Mouse (Mus musculus) forebrain, embryonic 10.5 days (tissue): ENCODE results near the gene Dapl1. TPM values are rescaled to one million over a fixed set of nuclear protein-coding genes. Genes with fewer than 3 reads are reported as not detected.

Experiments used
- DNase-seq: peaks from one replicate; pipeline ENCODE4 v3.0.0-alpha.2; 2017; ENCODE audit warnings: low spot score; ENCODE audit errors: extremely low spot score
- H3K27ac ChIP-seq: fragments of 300-500 bp; sonication (generic); 2 replicates; pipeline ENCODE4 v1.5.1; 2016; ENCODE audit warnings: mild to moderate bottlenecking
- H3K27me3 ChIP-seq: fragments of 300-500 bp; sonication (generic); 2 replicates; pipeline ENCODE4 v1.6.1; 2016; ENCODE audit warnings: mild to moderate bottlenecking; ENCODE audit not compliant: poor library complexity, severe bottlenecking
- H3K36me3 ChIP-seq: fragments of 300-500 bp; sonication (generic); replicated peaks from 2 replicates; pipeline ENCODE4 v1.6.1; 2016; ENCODE audit warnings: mild to moderate bottlenecking, moderate library complexity
- H3K4me1 ChIP-seq: fragments of 300-500 bp; sonication (generic); 2 replicates; pipeline ENCODE4 v1.6.1; 2016
- H3K4me3 ChIP-seq: fragments of 300-500 bp; sonication (generic); 2 replicates; pipeline ENCODE4 v1.5.1; 2016; ENCODE audit warnings: mild to moderate bottlenecking, moderate library complexity
- H3K9me3 ChIP-seq: fragments of 300-500 bp; sonication (generic); 2 replicates; pipeline ENCODE4 v1.6.1; 2016; ENCODE audit warnings: mild to moderate bottlenecking, moderate library complexity
- WGBS: fragments of 180-500 bp; shearing (Covaris S2); methylation state at CpG from one replicate; pipeline ENCODE4 v1.1.7; 2016; 5-methylcytosine and 5-hydroxymethylcytosine counted together
- polyA plus RNA-seq: library from polyadenylated mRNA; unstranded; fragments of >200 nt; fragmentation: Nextera tagmentation; extraction: Ambion mirVana; gene quantifications from 2 replicates; pipeline ENCODE4 v1.2.1, GENCODE M21; 2016

Dapl1 gene
- 1.2 and 1.9 TPM in 2 replicates for polyA plus RNA-seq

DNA sequence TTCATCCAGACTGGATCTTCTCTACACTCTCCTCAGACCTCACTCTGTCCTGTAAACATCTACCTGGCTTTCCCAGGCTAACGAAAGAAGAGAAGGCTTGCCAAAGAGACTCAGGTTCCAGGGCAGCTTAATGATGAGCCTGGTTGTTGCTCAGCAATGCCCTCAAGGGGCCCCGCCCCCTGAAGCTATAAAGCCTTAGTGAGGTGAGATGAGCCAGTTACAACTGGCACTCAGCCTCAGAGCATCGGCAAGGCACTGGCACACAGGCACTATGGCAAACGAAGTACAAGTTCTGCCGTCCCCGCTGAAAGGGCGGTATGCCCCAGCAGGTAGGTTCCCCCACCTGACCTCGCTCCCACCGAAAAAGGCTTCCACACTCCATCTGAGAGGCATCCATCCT lies at the start of gene Dapl1:
TSS of gene Dapl1 (plus strand) at position 216 of the 400 bp plus-strand sequence.
- WGBS = 76% methylated on average over 9 of the region's 9 CpGs
- H3K4me3 ChIP-seq = no peak within 1 kb of the TSS
- no peak for DNase-seq
- no peaks in the 10 kb centered on the region for H3K9me3 ChIP-seq
- H3K27me3 ChIP-seq = no peaks in the 10 kb centered on the region
- peaks cover 21% of the 10 kb centered on the region for H3K4me1 ChIP-seq
- 0 out of 2 replicates have a peak within 1 kb of the TSS, but pooled peaks have one; percentile 9 for H3K27ac ChIP-seq
- H3K36me3 ChIP-seq = no peaks in the 10 kb centered on the region

DNA sequence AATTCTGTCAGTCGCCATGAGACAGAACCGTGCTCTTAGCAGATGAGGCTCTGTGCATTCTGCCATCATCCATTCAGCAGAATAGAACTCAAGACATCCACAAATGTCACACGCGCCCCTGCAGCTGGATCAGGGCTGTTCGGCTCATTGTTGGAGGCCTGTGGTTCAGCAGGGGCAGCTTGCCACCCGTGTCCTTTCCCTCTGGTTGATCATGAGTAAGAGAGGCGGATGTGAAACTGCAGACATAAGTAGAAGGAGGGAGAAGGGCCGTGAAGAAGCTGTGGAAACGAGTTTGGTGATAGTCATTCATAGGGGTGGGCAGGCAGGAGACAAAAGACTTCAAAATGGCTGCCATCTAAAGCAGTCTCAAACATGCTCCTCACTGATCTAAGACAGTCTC lies 49.6 kb upstream of the Dapl1 start:
- Histone ChIP-seq H3K36me3 (no peaks in the 10 kb centered on the region), H3K27ac (no peak overlapping the region), H3K4me1 (no peaks in the 10 kb centered on the region), H3K9me3 (no peaks in the 10 kb centered on the region), H3K4me3 (no peak overlapping the region), H3K27me3 (0 out of 2 replicates have a peak, but pooled peaks cover 4% of the 10 kb centered on the region)
- 92% methylated on average over 9 of the region's 9 CpGs for WGBS
- no peak for DNase-seq

DNA sequence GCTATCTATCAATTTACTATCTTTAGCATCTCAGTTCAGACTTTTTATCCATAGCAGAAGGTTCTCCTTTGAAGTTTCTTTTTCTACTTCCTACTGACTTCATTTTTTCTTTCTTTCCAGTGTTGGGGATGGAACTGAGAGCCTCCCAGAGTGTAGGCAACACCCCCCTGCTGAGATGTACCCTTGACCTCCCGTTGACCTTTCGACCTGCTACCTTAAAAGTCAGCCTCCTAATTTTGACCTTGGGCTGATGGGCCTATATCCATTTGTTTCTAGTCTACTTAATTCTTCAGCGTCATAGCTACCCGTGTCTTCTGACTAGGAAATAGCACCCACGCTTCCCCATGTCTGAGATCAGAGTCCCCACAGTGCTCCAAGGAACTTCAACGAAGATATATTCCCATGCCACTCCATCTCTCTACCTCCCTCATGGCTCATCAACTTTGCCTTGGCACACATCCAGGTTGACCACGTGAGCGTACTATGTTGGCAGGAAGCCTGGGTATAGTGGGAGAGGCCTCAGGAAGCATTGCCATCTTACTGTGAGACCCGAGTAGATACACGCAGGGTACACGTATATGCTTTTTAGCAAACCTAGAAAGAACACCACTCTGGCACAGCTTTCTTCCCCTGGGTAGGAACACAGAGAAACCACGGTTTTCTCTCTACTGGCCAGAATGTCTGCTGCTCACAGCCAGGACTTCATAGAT lies 46.6 kb upstream of the Dapl1 start:
- no peaks in the 10 kb centered on the region for H3K36me3 ChIP-seq
- no peak overlapping the region for H3K27ac ChIP-seq
- no peaks in the 10 kb centered on the region for H3K9me3 ChIP-seq
- 89% methylated on average over 12 of the region's 12 CpGs for WGBS
- 0 out of 2 replicates have a peak, but pooled peaks cover 5% of the 10 kb centered on the region for H3K27me3 ChIP-seq
- H3K4me3 ChIP-seq = no peak overlapping the region
- DNase-seq = no peak
- no peaks in the 10 kb centered on the region for H3K4me1 ChIP-seq

DNA sequence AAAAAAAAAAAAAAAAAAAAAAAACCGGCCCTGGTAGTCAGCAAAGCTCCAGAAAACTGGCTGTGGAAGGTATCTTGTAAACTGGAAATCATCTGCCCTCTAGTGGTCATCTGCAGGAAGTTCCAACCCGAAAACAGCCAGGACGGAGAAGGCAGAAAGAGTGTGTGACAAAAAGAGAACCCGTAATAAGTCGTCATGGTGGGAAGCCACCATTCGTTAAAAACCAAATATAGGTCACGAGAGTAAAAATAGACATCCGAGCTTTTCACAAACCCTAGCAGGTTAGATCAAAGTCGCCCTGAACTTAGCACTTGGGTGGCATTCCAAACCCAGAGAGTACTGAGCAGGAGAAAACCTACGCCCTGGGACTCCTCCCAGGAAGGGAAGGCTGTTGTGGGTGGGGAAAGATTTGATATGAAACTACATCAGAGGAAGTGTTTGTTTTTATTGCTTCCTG lies 45.9 kb upstream of the Dapl1 start:
- H3K27me3 ChIP-seq = 0 out of 2 replicates have a peak, but pooled peaks cover 5% of the 10 kb centered on the region
- no peaks in the 10 kb centered on the region for H3K4me1 ChIP-seq
- 26% methylated on average over 10 of the region's 10 CpGs for WGBS
- no peak overlapping the region for H3K27ac ChIP-seq
- no peaks in the 10 kb centered on the region for H3K36me3 ChIP-seq
- no peak overlapping the region for H3K4me3 ChIP-seq
- no peaks in the 10 kb centered on the region for H3K9me3 ChIP-seq
- DNase-seq = peak; percentile 35

DNA sequence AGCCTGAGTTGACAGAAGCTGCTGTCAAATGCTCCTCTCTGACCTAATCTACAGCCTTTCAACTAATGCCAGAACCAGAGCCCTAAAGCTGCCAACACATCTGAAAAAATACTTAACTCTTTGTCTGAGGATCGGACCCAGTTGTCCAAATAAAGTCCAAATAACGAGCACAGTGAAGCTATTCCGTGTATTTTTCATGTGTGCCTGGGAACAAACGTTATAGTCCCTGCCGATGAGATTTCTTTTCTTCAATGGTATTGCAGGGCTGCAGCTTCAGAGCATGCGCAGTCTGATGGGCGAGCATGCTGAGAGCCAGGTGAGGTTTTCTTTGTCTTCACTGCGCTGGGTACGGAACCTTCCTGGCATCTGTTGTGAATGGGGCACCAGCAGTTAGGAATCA lies 44.6 kb upstream of the Dapl1 start:
- no peak overlapping the region for H3K27ac ChIP-seq
- no peaks in the 10 kb centered on the region for H3K36me3 ChIP-seq
- 0 out of 2 replicates have a peak, but pooled peaks cover 5% of the 10 kb centered on the region for H3K27me3 ChIP-seq
- no peak for DNase-seq
- no peaks in the 10 kb centered on the region for H3K9me3 ChIP-seq
- H3K4me1 ChIP-seq = no peaks in the 10 kb centered on the region
- no peak overlapping the region for H3K4me3 ChIP-seq
- 85% methylated on average over 9 of the region's 9 CpGs for WGBS

DNA sequence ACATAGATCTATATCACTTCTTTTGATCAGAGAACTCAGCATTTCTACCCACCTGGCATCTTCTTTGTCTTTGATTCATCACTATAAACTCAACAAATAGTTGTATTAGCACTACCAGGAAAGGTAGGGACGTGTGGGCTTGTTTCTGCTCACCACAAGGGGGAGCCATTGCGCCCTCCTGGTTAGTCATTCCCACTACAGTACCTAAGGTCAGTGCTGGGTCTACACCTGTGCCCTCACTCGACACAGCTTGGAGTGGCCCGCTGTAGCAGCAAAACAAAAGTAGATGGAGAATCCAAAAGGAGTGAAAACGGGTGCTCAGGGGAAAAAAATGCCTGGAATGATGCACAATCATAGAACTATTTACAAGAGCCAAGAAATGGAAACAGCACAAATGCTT lies 44.0 kb upstream of the Dapl1 start:
- 0 out of 2 replicates have a peak, but pooled peaks cover 5% of the 10 kb centered on the region for H3K27me3 ChIP-seq
- H3K9me3 ChIP-seq = no peaks in the 10 kb centered on the region
- H3K4me3 ChIP-seq = no peak overlapping the region
- H3K4me1 ChIP-seq = no peaks in the 10 kb centered on the region
- no peaks in the 10 kb centered on the region for H3K36me3 ChIP-seq
- H3K27ac ChIP-seq = no peak overlapping the region
- peak; percentile 34 for DNase-seq
- 33% methylated on average over 5 of the region's 5 CpGs for WGBS

DNA sequence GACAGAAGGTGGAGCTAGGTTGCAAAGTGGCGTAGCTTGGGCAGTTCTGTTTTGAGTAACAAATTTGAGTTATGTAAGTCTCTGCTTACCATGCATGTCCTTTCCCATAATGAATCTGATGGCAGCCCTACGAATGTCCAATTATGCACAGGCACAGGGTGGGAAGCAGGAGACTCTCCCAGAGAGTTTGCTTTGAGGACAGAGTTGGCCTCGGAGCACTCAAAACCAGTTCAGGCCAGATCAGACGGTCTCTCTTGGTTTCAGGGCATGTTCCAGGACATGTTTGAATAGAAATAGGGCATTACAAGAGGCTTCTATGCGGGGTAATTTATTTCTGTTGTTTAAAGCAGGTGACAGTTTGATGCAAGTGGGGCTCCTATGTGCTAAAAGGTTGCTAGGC lies 42.8 kb upstream of the Dapl1 start:
- no peaks in the 10 kb centered on the region for H3K4me1 ChIP-seq
- no peaks in the 10 kb centered on the region for H3K9me3 ChIP-seq
- DNase-seq = no peak
- H3K36me3 ChIP-seq = no peaks in the 10 kb centered on the region
- 90% methylated on average over 5 of the region's 5 CpGs for WGBS
- H3K4me3 ChIP-seq = no peak overlapping the region
- H3K27ac ChIP-seq = no peak overlapping the region
- H3K27me3 ChIP-seq = 0 out of 2 replicates have a peak, but pooled peaks cover 5% of the 10 kb centered on the region

DNA sequence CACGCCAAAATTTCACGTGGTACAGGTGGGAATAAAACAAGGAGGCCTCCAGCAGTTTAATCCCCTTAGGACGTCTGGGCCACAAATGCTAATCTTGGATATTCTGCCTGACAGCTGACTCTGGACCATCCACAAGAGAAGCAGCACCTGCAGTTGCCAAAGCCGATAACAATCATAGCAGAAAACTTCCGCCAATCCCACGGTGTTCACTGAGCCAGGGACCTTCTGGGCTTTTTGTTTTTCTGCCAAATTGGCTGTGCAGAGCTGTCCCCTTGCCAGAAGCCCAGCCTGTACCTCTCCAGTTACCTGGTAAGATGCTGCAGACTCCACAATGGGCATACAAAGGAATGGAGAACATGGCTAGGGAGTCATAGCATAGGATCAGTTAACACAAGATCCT lies 37.8 kb upstream of the Dapl1 start:
- no peaks in the 10 kb centered on the region for H3K36me3 ChIP-seq
- WGBS = 71% methylated on average over 6 of the region's 6 CpGs
- no peak overlapping the region for H3K27ac ChIP-seq
- DNase-seq = no peak
- no peaks in the 10 kb centered on the region for H3K27me3 ChIP-seq
- no peak overlapping the region for H3K4me3 ChIP-seq
- H3K4me1 ChIP-seq = no peaks in the 10 kb centered on the region
- H3K9me3 ChIP-seq = no peaks in the 10 kb centered on the region

DNA sequence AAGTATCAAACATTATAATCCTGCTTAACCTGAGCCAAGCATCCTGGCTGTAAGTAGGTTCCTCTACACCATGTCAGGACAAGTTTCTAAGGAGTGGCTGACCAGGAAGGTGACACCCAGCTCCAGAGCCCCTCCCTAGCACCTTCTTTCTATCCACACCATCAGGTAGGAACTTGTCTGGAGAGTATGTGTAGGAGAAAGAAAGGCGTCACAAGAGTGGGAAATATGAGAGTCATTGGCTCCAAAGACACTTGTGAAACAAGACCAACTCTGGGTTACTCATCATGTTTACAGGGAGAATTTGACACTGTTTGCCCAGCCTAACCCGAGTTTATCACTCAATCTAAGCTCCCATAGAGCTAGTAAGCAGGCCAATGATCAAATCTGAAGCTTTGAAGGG lies 36.7 kb upstream of the Dapl1 start:
- WGBS = 81% methylated on average over 2 of the region's 2 CpGs
- H3K36me3 ChIP-seq = no peaks in the 10 kb centered on the region
- DNase-seq = no peak
- H3K27me3 ChIP-seq = no peaks in the 10 kb centered on the region
- H3K4me3 ChIP-seq = no peak overlapping the region
- peaks cover 3% of the 10 kb centered on the region; the same call in 1 of the 2 replicates for H3K4me1 ChIP-seq
- no peak overlapping the region for H3K27ac ChIP-seq
- no peaks in the 10 kb centered on the region for H3K9me3 ChIP-seq

DNA sequence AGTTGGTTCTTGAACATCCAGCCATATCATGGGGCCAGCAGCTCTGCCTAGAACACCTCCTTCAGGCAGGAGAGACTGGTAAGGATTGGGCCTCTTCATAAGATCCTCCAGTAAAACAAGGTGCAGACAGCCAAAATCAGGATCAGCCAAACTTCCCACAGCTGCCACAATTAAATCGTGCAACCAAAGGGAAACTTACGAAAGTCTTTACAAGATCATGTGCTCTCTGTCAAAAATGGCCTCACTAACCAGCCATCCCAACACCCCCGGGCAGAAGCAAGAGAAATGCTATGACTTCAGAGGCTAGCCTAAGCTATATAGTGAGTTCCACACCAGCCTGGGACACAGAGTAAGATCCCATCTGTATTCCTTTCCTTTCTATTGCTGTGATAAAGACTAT lies 35.9 kb upstream of the Dapl1 start:
- no peak for DNase-seq
- 90% methylated on average over 3 of the region's 3 CpGs for WGBS
- peaks cover 3% of the 10 kb centered on the region; the same call in 1 of the 2 replicates for H3K4me1 ChIP-seq
- no peak overlapping the region for H3K27ac ChIP-seq
- no peaks in the 10 kb centered on the region for H3K9me3 ChIP-seq
- H3K4me3 ChIP-seq = no peak overlapping the region
- no peaks in the 10 kb centered on the region for H3K36me3 ChIP-seq
- no peaks in the 10 kb centered on the region for H3K27me3 ChIP-seq

DNA sequence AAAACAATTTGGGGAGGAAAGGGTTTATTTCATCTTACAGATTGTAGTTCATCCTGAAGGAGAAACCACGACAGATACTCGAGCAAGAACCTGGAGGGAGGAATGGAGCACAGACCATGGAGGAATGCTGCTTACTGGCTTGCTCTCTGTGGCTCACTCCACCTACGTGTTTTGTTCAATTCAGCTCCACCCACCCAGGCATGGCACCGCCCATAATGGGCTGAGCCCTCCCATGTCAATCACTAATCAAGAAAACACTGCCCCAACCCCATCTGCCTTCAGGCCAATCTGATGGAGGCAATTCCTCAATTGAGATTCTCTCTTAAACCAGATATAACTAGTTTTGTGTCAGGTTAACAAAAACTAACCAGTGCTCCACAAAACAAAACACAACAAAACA lies 35.5 kb upstream of the Dapl1 start:
- Histone ChIP-seq H3K4me3 (no peak overlapping the region), H3K27ac (no peak overlapping the region), H3K27me3 (no peaks in the 10 kb centered on the region), H3K4me1 (peaks cover 3% of the 10 kb centered on the region; the same call in 1 of the 2 replicates), H3K36me3 (no peaks in the 10 kb centered on the region), H3K9me3 (no peaks in the 10 kb centered on the region)
- 85% methylated on average over 4 of the region's 4 CpGs for WGBS
- DNase-seq = no peak

DNA sequence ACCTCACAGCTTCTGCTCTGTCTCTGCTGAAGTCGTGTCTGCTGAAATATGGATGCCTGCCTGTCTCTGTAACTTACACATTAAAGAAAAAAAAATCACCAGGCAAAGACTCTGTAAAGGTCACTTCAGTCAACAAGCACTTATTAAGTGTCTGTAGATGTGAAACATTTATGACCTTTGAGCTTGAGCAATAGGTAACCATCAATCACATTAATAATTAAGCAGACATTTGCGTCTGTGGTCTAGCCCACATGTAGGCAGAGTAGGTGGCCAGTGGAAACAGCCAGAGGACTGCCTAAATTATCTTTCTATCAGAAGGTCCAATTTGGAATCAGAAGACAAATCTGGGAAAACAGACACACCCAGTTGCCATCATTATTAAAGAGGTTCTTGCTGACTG lies 32.8 kb upstream of the Dapl1 start:
- no peak for DNase-seq
- no peaks in the 10 kb centered on the region for H3K9me3 ChIP-seq
- WGBS = 88% methylated on average over 2 of the region's 2 CpGs
- no peaks in the 10 kb centered on the region for H3K36me3 ChIP-seq
- H3K4me3 ChIP-seq = no peak overlapping the region
- H3K4me1 ChIP-seq = peaks cover 3% of the 10 kb centered on the region; the same call in 1 of the 2 replicates
- no peaks in the 10 kb centered on the region for H3K27me3 ChIP-seq
- H3K27ac ChIP-seq = no peak overlapping the region

DNA sequence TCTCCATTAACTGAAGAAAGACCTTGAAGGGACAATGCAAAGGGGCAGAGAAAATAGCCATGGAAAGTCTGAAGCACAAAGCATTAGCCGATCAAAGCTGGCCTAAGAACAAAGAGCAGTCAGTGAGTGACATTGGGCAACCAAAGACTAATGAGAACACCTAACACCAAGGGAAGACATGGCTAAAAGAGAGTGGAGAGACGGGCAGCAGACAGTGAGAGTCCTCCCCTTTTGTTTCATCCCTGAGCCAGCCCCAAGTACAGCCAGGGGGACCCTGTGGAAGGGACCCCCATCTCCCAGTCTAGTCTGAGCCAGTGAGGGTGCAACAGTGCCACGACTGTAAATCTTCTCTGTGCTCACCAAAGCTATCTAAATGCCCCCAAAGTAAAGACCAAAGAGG lies 32.4 kb upstream of the Dapl1 start:
- H3K27me3 ChIP-seq = no peaks in the 10 kb centered on the region
- no peaks in the 10 kb centered on the region for H3K9me3 ChIP-seq
- H3K4me1 ChIP-seq = peaks cover 3% of the 10 kb centered on the region; the same call in 1 of the 2 replicates
- 68% methylated on average over 3 of the region's 3 CpGs for WGBS
- H3K27ac ChIP-seq = no peak overlapping the region
- H3K4me3 ChIP-seq = no peak overlapping the region
- no peaks in the 10 kb centered on the region for H3K36me3 ChIP-seq
- no peak for DNase-seq
